In genomic region chrX:36088464-36089256, GRCm38 (mm10) we compare ENCODE assay signal across 26 mouse cellular contexts. TPM values are rescaled to one million over a fixed set of nuclear protein-coding genes. Genes with fewer than 3 reads are reported as not detected.
DNase-seq lines count a peak whose midpoint lies in the region; ATAC-seq and TF ChIP-seq lines count a peak whose summit lies in the region.
"Had no signal": no experiment of that assay in that cellular context is flagged by ENCODE, and none has a peak within 500 bp of the region (broad histone marks: within the 10 kb centered on the region; RNA-seq: fewer than 3 reads in every experiment).

No protein-coding gene starts in this region.

- no peak overlapping the region for H3K27ac ChIP-seq in lung, postnatal 0 days (ENCODE audit: low read length)
- H3K27ac ChIP-seq in hindbrain, embryonic 11.5 days (ENCODE audit: low read depth, low read length): no peak overlapping the region
- H3K27ac ChIP-seq: forebrain, embryonic 10.5 days; forebrain, embryonic 13.5 days; hindbrain, embryonic 13.5 days had no signal

- H3K36me3 ChIP-seq in lung, postnatal 0 days (ENCODE audit: insufficient read depth, low read length): no peaks in the 10 kb centered on the region
- H3K36me3 ChIP-seq in hindbrain, embryonic 11.5 days (ENCODE audit: control insufficient read depth, insufficient read depth, low read length): no peaks in the 10 kb centered on the region
- H3K36me3 ChIP-seq: forebrain, embryonic 10.5 days; G1E; hindbrain, embryonic 13.5 days had no signal

- no peaks in the 10 kb centered on the region for H3K27me3 ChIP-seq in lung, postnatal 0 days (replicated peaks; ENCODE audit: insufficient read depth, low read length)
- no peaks in the 10 kb centered on the region for H3K27me3 ChIP-seq in hindbrain, embryonic 11.5 days (ENCODE audit: control insufficient read depth, insufficient read depth, low read length)
- H3K27me3 ChIP-seq: CH12.LX; forebrain, embryonic 13.5 days; hindbrain, embryonic 13.5 days had no signal

- ATAC-seq in lung, postnatal 0 days: no peak
- 0 out of 2 replicates have a peak, but pooled peaks have one; percentile 22 for ATAC-seq in common myeloid progenitor, adult 5-6 weeks (replicated peaks; ENCODE audit: low read depth, poor library complexity, severe bottlenecking)
- ATAC-seq in megakaryocyte progenitor cell, adult 5-6 weeks (replicated peaks; ENCODE audit: poor library complexity): peak; percentile 39
- ATAC-seq in hindbrain, embryonic 11.5 days (ENCODE audit: low FRiP score): no peak
- ATAC-seq: forebrain, embryonic 13.5 days; forebrain, embryonic 16.5 days; hindbrain, embryonic 16.5 days; inflammation-experienced regulatory T-cells, adult 6 months; Patski had no signal

- H3K4me1 ChIP-seq in lung, postnatal 0 days (ENCODE audit: insufficient read depth, low read depth, low read length): no peaks in the 10 kb centered on the region
- H3K4me1 ChIP-seq in hindbrain, embryonic 11.5 days (replicated peaks; ENCODE audit: control insufficient read depth, insufficient read depth, low read length): no peaks in the 10 kb centered on the region
- H3K4me1 ChIP-seq: forebrain, embryonic 10.5 days; forebrain, embryonic 13.5 days; hindbrain, embryonic 13.5 days had no signal

- WGBS in lung, postnatal 0 days: 75% methylated on average over 6 of the region's 6 CpGs
- WGBS in hindbrain, embryonic 11.5 days: 85% methylated on average over 6 of the region's 6 CpGs

- no peak overlapping the region for H3K4me3 ChIP-seq in lung, postnatal 0 days (ENCODE audit: low read depth, low read length)
- no peak overlapping the region for H3K4me3 ChIP-seq in hindbrain, embryonic 11.5 days (ENCODE audit: low read depth, low read length)
- H3K4me3 ChIP-seq: forebrain, embryonic 10.5 days; forebrain, embryonic 13.5 days; hindbrain, embryonic 13.5 days had no signal

- DNase-seq in lung, postnatal 0 days (ENCODE audit: low spot score): peak; percentile 6
- DNase-seq in lung, adult 18-20 months: no peak
- DNase-seq in B cell, adult 2 months: no peak
- DNase-seq in hindbrain, embryonic 11.5 days (ENCODE audit: low spot score): no peak
- DNase-seq: adrenal gland, postnatal 10 days; adrenal gland, postnatal 36 days; cerebellum, adult 11-12 months; cerebellum, adult 8-10 months; cerebellum, postnatal 10 days; cerebellum, postnatal 36 days; gastrocnemius, postnatal 10 days; gastrocnemius, postnatal 36 days; heart, adult 11 months had no signal

- no peak overlapping the region for H3K4me2 ChIP-seq in lung, postnatal 0 days (replicated peaks; ENCODE audit: low read depth, low read length)
- no peak overlapping the region for H3K4me2 ChIP-seq in hindbrain, embryonic 11.5 days (replicated peaks; ENCODE audit: low read depth, low read length)
- H3K4me2 ChIP-seq: forebrain, embryonic 13.5 days; heart, embryonic 11.5 days; hindbrain, embryonic 13.5 days had no signal

- no peak for TF ChIP-seq EP300 in lung, postnatal 0 days (IDR thresholded peaks at IDR 0.05)

- H3K9ac ChIP-seq in lung, postnatal 0 days (replicated peaks; ENCODE audit: low read depth): no peak overlapping the region
- no peak overlapping the region for H3K9ac ChIP-seq in hindbrain, embryonic 11.5 days (ENCODE audit: low read depth, low read length)
- H3K9ac ChIP-seq: forebrain, embryonic 13.5 days; hindbrain, embryonic 13.5 days had no signal

- no peak for TF ChIP-seq CTCF in lung, postnatal 0 days (IDR thresholded peaks at IDR 0.05)

- no peaks in the 10 kb centered on the region for H3K9me3 ChIP-seq in lung, postnatal 0 days (ENCODE audit: low read length)
- H3K9me3 ChIP-seq in hindbrain, embryonic 11.5 days (ENCODE audit: control insufficient read depth, low read length): no peaks in the 10 kb centered on the region
- H3K9me3 ChIP-seq: forebrain, embryonic 10.5 days; forebrain, embryonic 13.5 days; G1E; hindbrain, embryonic 13.5 days had no signal

RNA-seq across cellular contexts. Expression of gene Il13ra1, which starts 23.2 kb away (rescaled TPM):
- 21.1 and 21.2 TPM in 2 replicates for polyA plus RNA-seq in lung, postnatal 0 days (2015; fragmentation: Nextera tagmentation; extraction: Ambion mirVana)
- total RNA-seq in common myeloid progenitor, adult 5-6 weeks (2017): 0.23 TPM in 1 of 2 replicates, not detected in the other
- 0.57 and 1.3 TPM in 2 replicates for total RNA-seq in megakaryocyte progenitor cell, adult 5-6 weeks (2015)
- 0.34 and 0.96 TPM in 2 replicates for total RNA-seq in megakaryocyte progenitor cell, adult 5-6 weeks (2017)
- polyA plus RNA-seq in hindbrain, embryonic 11.5 days (2014; fragmentation: Nextera tagmentation; extraction: Ambion mirVana): 4.2 and 4.4 TPM in 2 replicates
- total RNA-seq: hematopoietic stem cell, adult 5-6 weeks had no signal
- polyA plus RNA-seq: G1E had no signal

Comparison
In these comparisons a context has a peak if more than half of its experiments do, and no peak if none do; other contexts are left out.
1. ATAC-seq: peak in common myeloid progenitor, adult 5-6 weeks (single experiment) and megakaryocyte progenitor cell, adult 5-6 weeks (single experiment); none in lung, postnatal 0 days (single experiment) and hindbrain, embryonic 11.5 days (single experiment).